ENCODE assay signal across 16 mouse cellular contexts in the genomic region with DNA sequence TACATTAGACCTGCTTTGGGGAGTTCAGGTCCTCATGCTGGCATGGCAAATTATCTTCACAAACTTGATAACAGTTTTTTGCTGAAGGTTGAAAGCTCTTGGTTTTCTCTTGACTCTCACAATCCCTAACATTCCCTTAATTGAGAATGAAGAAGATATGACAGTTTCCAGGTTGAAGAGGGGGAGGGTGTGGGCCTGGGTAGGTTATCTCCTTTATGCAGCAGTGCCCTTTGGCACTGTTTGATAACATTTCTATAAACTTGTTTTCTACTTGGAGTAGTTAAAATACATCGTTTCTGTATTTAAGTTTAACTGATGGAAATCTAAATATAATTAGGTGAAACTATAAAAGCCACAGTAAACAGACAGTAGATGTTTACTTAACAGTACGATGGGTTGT. TPM values are rescaled to one million over a fixed set of nuclear protein-coding genes. Genes with fewer than 3 reads are reported as not detected.
A peak's percentile ranks its signal among the peaks of the same experiment; 100 is the strongest.
DNase-seq lines count a peak whose midpoint lies in the region; ATAC-seq and TF ChIP-seq lines count a peak whose summit lies in the region.
"Had no signal": no experiment of that assay in that cellular context is flagged by ENCODE, and none has a peak within 500 bp of the region (broad histone marks: within the 10 kb centered on the region; RNA-seq: fewer than 3 reads in every experiment).

No protein-coding gene starts in this region.

- H3K9me3 ChIP-seq in midbrain, embryonic 11.5 days (ENCODE audit: control insufficient read depth, low read length), result no peaks in the 10 kb centered on the region
- H3K9me3 ChIP-seq in midbrain, embryonic 16.5 days (replicated peaks; ENCODE audit: control insufficient read depth, low read length, poor library complexity, severe bottlenecking), result no peaks in the 10 kb centered on the region
- H3K9me3 ChIP-seq in liver, embryonic 15.5 days (replicated peaks), result no peaks in the 10 kb centered on the region
- no peaks in the 10 kb centered on the region for H3K9me3 ChIP-seq in hindbrain, embryonic 12.5 days (replicated peaks)
- H3K9me3 ChIP-seq: embryonic facial prominence, embryonic 10.5 days; intestine, embryonic 15.5 days; neural tube, embryonic 12.5 days had no signal

- DNase-seq in midbrain, embryonic 11.5 days (ENCODE audit: low spot score, missing footprints), result peak; percentile 62
- DNase-seq in adipocyte (ENCODE audit: low spot score), result no peak
- DNase-seq in left cerebral cortex, adult 2 months (ENCODE audit: extremely low spot score in 1 of 2, low spot score in 2 of 2), result no peak
- DNase-seq: cerebellum, postnatal 36 days; gastrocnemius, adult 2 months had no signal

- no peak for TF ChIP-seq CTCF in left cerebral cortex, adult 2 months (IDR thresholded peaks at IDR 0.05)

- peaks cover 6% of the 10 kb centered on the region; the same call in 1 of the 2 replicates for H3K4me1 ChIP-seq in midbrain, embryonic 11.5 days (ENCODE audit: control insufficient read depth, insufficient read depth, low read length)
- H3K4me1 ChIP-seq in midbrain, embryonic 16.5 days (ENCODE audit: control insufficient read depth, insufficient read depth, low read length), result peaks cover 4% of the 10 kb centered on the region
- peaks cover 62% of the 10 kb centered on the region for H3K4me1 ChIP-seq in liver, embryonic 15.5 days (replicated peaks)
- peaks cover 9% of the 10 kb centered on the region for H3K4me1 ChIP-seq in hindbrain, embryonic 12.5 days

- no peak overlapping the region for H3K9ac ChIP-seq in midbrain, embryonic 11.5 days (ENCODE audit: low read length)
- no peak overlapping the region for H3K9ac ChIP-seq in midbrain, embryonic 16.5 days (ENCODE audit: low read depth, low read length)
- H3K9ac ChIP-seq in liver, embryonic 15.5 days, result peak overlapping the region; percentile 50
- H3K9ac ChIP-seq in hindbrain, embryonic 12.5 days, result no peak overlapping the region
- H3K9ac ChIP-seq: hindbrain, embryonic 14.5 days; intestine, embryonic 15.5 days; neural tube, embryonic 12.5 days had no signal

- intact Hi-C loops in left cerebral cortex, adult 2 months (cut with DNase I), result loop anchor here (5.0 kb wide), 1 partner anchor 53 kb away; no protein-coding TSS in a partner anchor

- WGBS in midbrain, embryonic 11.5 days, result 94% methylated on average over 2 of the region's 2 CpGs
- 87% methylated on average over 2 of the region's 2 CpGs for WGBS in midbrain, embryonic 16.5 days
- WGBS in liver, embryonic 15.5 days (ENCODE audit: insufficient replicate concordance), result 29% methylated on average over 2 of the region's 2 CpGs
- 98% methylated on average over 2 of the region's 2 CpGs for WGBS in hindbrain, embryonic 12.5 days

- no peak overlapping the region for H3K4me3 ChIP-seq in midbrain, embryonic 11.5 days (ENCODE audit: low read depth, low read length)
- no peak overlapping the region for H3K4me3 ChIP-seq in midbrain, embryonic 16.5 days (ENCODE audit: low read depth, low read length)
- peak overlapping the region; percentile 100 for H3K4me3 ChIP-seq in liver, embryonic 15.5 days (replicated peaks)
- no peak overlapping the region for H3K4me3 ChIP-seq in hindbrain, embryonic 12.5 days
- H3K4me3 ChIP-seq in left cerebral cortex, adult 2 months, result no peak overlapping the region
- H3K4me3 ChIP-seq: embryonic facial prominence, embryonic 10.5 days; gastrocnemius, adult 2 months; intestine, embryonic 15.5 days; layer of hippocampus, adult 2 months; neural tube, embryonic 12.5 days had no signal

- no peak for ATAC-seq in midbrain, embryonic 11.5 days (ENCODE audit: low FRiP score)
- ATAC-seq in midbrain, embryonic 16.5 days, result no peak
- ATAC-seq in erythroblast, adult 5-6 weeks (replicated peaks; ENCODE audit: low FRiP score, poor library complexity, severe bottlenecking), result peak; percentile 64
- peak; percentile 71 for ATAC-seq in liver, embryonic 15.5 days (ENCODE audit: insufficient read depth)
- ATAC-seq in hindbrain, embryonic 12.5 days (ENCODE audit: low FRiP score), result no peak
- ATAC-seq: intestine, embryonic 15.5 days; lung, postnatal 0 days had no signal

- no peak overlapping the region for H3K27ac ChIP-seq in midbrain, embryonic 11.5 days (ENCODE audit: low read depth, low read length)
- no peak overlapping the region for H3K27ac ChIP-seq in midbrain, embryonic 16.5 days (ENCODE audit: low read length)
- H3K27ac ChIP-seq in liver, embryonic 15.5 days (replicated peaks), result peak overlapping the region; percentile 98
- H3K27ac ChIP-seq in hindbrain, embryonic 12.5 days, result no peak overlapping the region
- no peak overlapping the region; the same call in 1 of the 2 replicates for H3K27ac ChIP-seq in left cerebral cortex, adult 2 months
- H3K27ac ChIP-seq: embryonic facial prominence, embryonic 10.5 days; gastrocnemius, adult 2 months; hindbrain, embryonic 14.5 days; intestine, embryonic 15.5 days; kidney, postnatal 0 days; neural tube, embryonic 12.5 days had no signal

- peaks cover 7% of the 10 kb centered on the region for H3K36me3 ChIP-seq in midbrain, embryonic 11.5 days (ENCODE audit: control insufficient read depth, insufficient read depth, low read length)
- H3K36me3 ChIP-seq in midbrain, embryonic 16.5 days (ENCODE audit: control insufficient read depth, insufficient read depth, low read length), result peaks cover 28% of the 10 kb centered on the region
- peaks cover 32% of the 10 kb centered on the region for H3K36me3 ChIP-seq in liver, embryonic 15.5 days (replicated peaks)
- H3K36me3 ChIP-seq in hindbrain, embryonic 12.5 days, result peaks cover 30% of the 10 kb centered on the region

- no peaks in the 10 kb centered on the region for H3K27me3 ChIP-seq in midbrain, embryonic 11.5 days (ENCODE audit: control insufficient read depth, insufficient read depth, low read length)
- H3K27me3 ChIP-seq in midbrain, embryonic 16.5 days (ENCODE audit: control insufficient read depth, insufficient read depth, low read depth, low read length), result no peaks in the 10 kb centered on the region
- no peaks in the 10 kb centered on the region for H3K27me3 ChIP-seq in liver, embryonic 15.5 days
- H3K27me3 ChIP-seq in hindbrain, embryonic 12.5 days, result no peaks in the 10 kb centered on the region
- H3K27me3 ChIP-seq: intestine, embryonic 15.5 days; neural tube, embryonic 12.5 days had no signal

- H3K4me2 ChIP-seq in midbrain, embryonic 11.5 days, result no peak overlapping the region
- H3K4me2 ChIP-seq in midbrain, embryonic 16.5 days (ENCODE audit: low read length), result no peak overlapping the region
- peak overlapping the region; percentile 88 for H3K4me2 ChIP-seq in liver, embryonic 15.5 days
- H3K4me2 ChIP-seq in hindbrain, embryonic 12.5 days (replicated peaks), result no peak overlapping the region
- H3K4me2 ChIP-seq: hindbrain, embryonic 14.5 days; intestine, embryonic 15.5 days; neural tube, embryonic 12.5 days had no signal

RNA-seq across cellular contexts. Expression of gene Phlpp2, which starts 3.5 kb away (rescaled TPM):
- polyA plus RNA-seq in midbrain, embryonic 11.5 days (2014; fragmentation: Nextera tagmentation; extraction: Ambion mirVana), result 2.7 and 3.2 TPM in 2 replicates
- polyA plus RNA-seq in midbrain, embryonic 16.5 days (2015; fragmentation: Nextera tagmentation; extraction: Ambion mirVana), result 3.6 and 4.0 TPM in 2 replicates
- 32.1 and 41.6 TPM in 2 replicates for total RNA-seq in erythroblast, adult 5-6 weeks (2015; ENCODE audit: low replicate concordance)
- 63.2 and 70.5 TPM in 2 replicates for total RNA-seq in erythroblast, adult 5-6 weeks (2017; ENCODE audit: low replicate concordance)
- polyA plus RNA-seq in liver, embryonic 15.5 days (2015; fragmentation: Nextera tagmentation; extraction: Ambion mirVana), result 3.2 and 3.7 TPM in 2 replicates
- polyA plus RNA-seq in hindbrain, embryonic 12.5 days (2016; fragmentation: Nextera tagmentation; extraction: Ambion mirVana), result 2.7 and 3.5 TPM in 2 replicates
- 10 to 100 TPM; 35.6 to 36.4 TPM for total RNA-seq in left cerebral cortex, adult 2 months (2021)

Comparison
In these comparisons a context has a peak if more than half of its experiments do, and no peak if none do; other contexts are left out.
1. ATAC-seq: peak in erythroblast, adult 5-6 weeks (single experiment) and liver, embryonic 15.5 days (single experiment); none in midbrain, embryonic 11.5 days (single experiment), midbrain, embryonic 16.5 days (single experiment) and hindbrain, embryonic 12.5 days (single experiment).